Mouse (Mus musculus) MEL (cell line): ENCODE data around the gene Prdm9. TPM values are rescaled to one million over a fixed set of nuclear protein-coding genes. Genes with fewer than 3 reads are reported as not detected.

Experiments
- DNase-seq: peaks from one replicate; pipeline ENCODE4 v3.0.0; 2011; ENCODE audit warnings: low read depth, low spot score
- H3K27ac ChIP-seq: 2 replicates; pipeline ENCODE4 v1.5.1; 2012; ENCODE audit warnings: low read depth, mild to moderate bottlenecking, control low read depth, low read length, moderate library complexity; ENCODE audit not compliant: control insufficient read depth
- H3K27me3 ChIP-seq, 2 experiments: fragments of 150-350 bp in 1 of 2; sonication (generic) in 1 of 2; 2 replicates each; pipeline ENCODE4 v1.6.1; 2012; ENCODE audit warnings: low read length in 2 of 2, mild to moderate bottlenecking in 2 of 2, improper control_type of control experiment in 1 of 2, moderate library complexity in 1 of 2; ENCODE audit not compliant: insufficient read depth in 2 of 2, control insufficient read depth in 1 of 2
- H3K36me3 ChIP-seq, 2 experiments: 2 replicates each; pipeline ENCODE4 v1.6.1; 2012 to 2014; ENCODE audit warnings: low read length in 2 of 2, improper control_type of control experiment in 1 of 2, inconsistent platforms in 1 of 2, mild to moderate bottlenecking in 1 of 2; ENCODE audit not compliant: insufficient read depth in 2 of 2, control insufficient read depth in 1 of 2
- H3K4me1 ChIP-seq, 2 experiments: fragments of 150-350 bp in 1 of 2; sonication (generic) in 1 of 2; 2 replicates each; pipeline ENCODE4 v1.6.1; 2012; ENCODE audit warnings: low read length in 2 of 2, improper control_type of control experiment in 1 of 2, mild to moderate bottlenecking in 1 of 2; ENCODE audit not compliant: insufficient read depth in 2 of 2, control insufficient read depth in 1 of 2
- H3K4me3 ChIP-seq, 2 experiments: fragments of 150-350 bp in 1 of 2; sonication (generic) in 1 of 2; 2 replicates each; pipeline ENCODE4 v1.5.1; 2012; ENCODE audit warnings: low read depth in 2 of 2, low read length in 2 of 2, mild to moderate bottlenecking in 2 of 2, moderate library complexity in 2 of 2, control low read depth in 1 of 2, improper control_type of control experiment in 1 of 2; ENCODE audit not compliant: control insufficient read depth in 1 of 2, insufficient read depth in 1 of 2
- H3K79me2 ChIP-seq: 2 replicates; pipeline ENCODE4 v1.6.1; 2012; ENCODE audit warnings: mild to moderate bottlenecking, low read length, moderate library complexity; ENCODE audit not compliant: control insufficient read depth, poor library complexity, insufficient read depth
- H3K9ac ChIP-seq: 2 replicates; pipeline ENCODE4 v1.6.1; 2012; ENCODE audit warnings: low read depth, mild to moderate bottlenecking, control low read depth, low read length, moderate library complexity; ENCODE audit not compliant: control insufficient read depth, poor library complexity, severe bottlenecking
- H3K9me3 ChIP-seq: fragments of 150-350 bp; sonication (generic); replicated peaks from 2 replicates; pipeline ENCODE4 v1.6.1; 2012; ENCODE audit warnings: mild to moderate bottlenecking, low read length, improper control_type of control experiment, moderate library complexity; ENCODE audit not compliant: insufficient read depth
- CHD2 ChIP-seq: IDR thresholded peaks from 2 replicates; pipeline ENCODE4 v1.6.1; 2011; ENCODE audit warnings: low read length, improper control_type of control experiment
- E2F4 ChIP-seq: IDR thresholded peaks from 2 replicates; pipeline ENCODE4 v1.6.1; 2011; ENCODE audit warnings: low read depth, low read length, improper control_type of control experiment, borderline replicate concordance
- ELF1 ChIP-seq: IDR thresholded peaks from 2 replicates; pipeline ENCODE4 v1.6.1; 2014; ENCODE audit warnings: low read depth, mild to moderate bottlenecking, inconsistent platforms, low read length, improper control_type of control experiment, moderate library complexity
- EP300 ChIP-seq, 2 experiments: IDR thresholded peaks; 2 replicates each; pipeline ENCODE4 v1.6.1; 2011; ENCODE audit warnings: improper control_type of control experiment in 2 of 2, low read length in 2 of 2, low read depth in 1 of 2, mild to moderate bottlenecking in 1 of 2
- ETS1 ChIP-seq: IDR thresholded peaks from 2 replicates; pipeline ENCODE4 v1.6.1; 2012; ENCODE audit warnings: low read depth, mild to moderate bottlenecking, inconsistent platforms, low read length, improper control_type of control experiment, moderate library complexity
- GABPA ChIP-seq: IDR thresholded peaks from 2 replicates; pipeline ENCODE4 v1.6.1; 2012; ENCODE audit warnings: low read depth, mild to moderate bottlenecking, inconsistent platforms, low read length, improper control_type of control experiment, moderate library complexity
- GATA1 ChIP-seq: IDR thresholded peaks from 2 replicates; pipeline ENCODE4 v1.6.1; 2011; ENCODE audit warnings: low read depth, low read length, improper control_type of control experiment
- KAT2A ChIP-seq: conservative IDR thresholded peaks from 2 replicates; pipeline ENCODE4 v1.6.1; 2012; ENCODE audit warnings: low read depth, low read length, improper control_type of control experiment, inconsistent platforms
- MAFK ChIP-seq: IDR thresholded peaks from 2 replicates; pipeline ENCODE4 v1.6.1; 2011; ENCODE audit warnings: low read depth, mild to moderate bottlenecking, low read length, improper control_type of control experiment, borderline replicate concordance
- MAX ChIP-seq: IDR thresholded peaks from 2 replicates; pipeline ENCODE4 v1.6.1; 2011; ENCODE audit warnings: low read length, improper control_type of control experiment
- MEF2A ChIP-seq: IDR thresholded peaks from 2 replicates; pipeline ENCODE4 v1.6.1; 2014; ENCODE audit warnings: low read depth, mild to moderate bottlenecking, inconsistent platforms, low read length, improper control_type of control experiment; ENCODE audit not compliant: poor library complexity, insufficient replicate concordance, severe bottlenecking; ENCODE audit errors: extremely low read depth
- MXI1 ChIP-seq: IDR thresholded peaks from 2 replicates; pipeline ENCODE4 v1.6.1; 2011; ENCODE audit warnings: mild to moderate bottlenecking, low read depth, low read length, improper control_type of control experiment
- NELFE ChIP-seq: IDR thresholded peaks from 2 replicates; pipeline ENCODE4 v1.6.1; 2011; ENCODE audit warnings: low read depth, low read length, improper control_type of control experiment
- NRF1 ChIP-seq: IDR thresholded peaks from 2 replicates; pipeline ENCODE4 v1.6.1; 2014; ENCODE audit warnings: low read depth, mild to moderate bottlenecking, inconsistent platforms, low read length, improper control_type of control experiment, moderate library complexity; ENCODE audit not compliant: poor library complexity, insufficient read depth, severe bottlenecking
- POLR2AphosphoS2 ChIP-seq: IDR thresholded peaks from 2 replicates; pipeline ENCODE4 v1.6.1; 2011; ENCODE audit warnings: low read length, improper control_type of control experiment
- POLR2AphosphoS5 ChIP-seq: IDR thresholded peaks from 2 replicates; pipeline ENCODE4 v1.6.1; 2012; ENCODE audit warnings: low read depth, borderline replicate concordance, mild to moderate bottlenecking, inconsistent platforms, low read length, moderate library complexity, mixed read lengths
- RAD21 ChIP-seq: IDR thresholded peaks from 2 replicates; pipeline ENCODE4 v1.6.1; 2011; ENCODE audit warnings: mild to moderate bottlenecking, low read depth, low read length, improper control_type of control experiment
- RCOR1 ChIP-seq: IDR thresholded peaks from 2 replicates; pipeline ENCODE4 v1.6.1; 2012; ENCODE audit warnings: low read depth, mild to moderate bottlenecking, inconsistent platforms, low read length, improper control_type of control experiment
- SIN3A ChIP-seq: IDR thresholded peaks from 2 replicates; pipeline ENCODE4 v1.6.1; 2012; ENCODE audit warnings: low read length, improper control_type of control experiment, inconsistent platforms
- SMC3 ChIP-seq: IDR thresholded peaks from 2 replicates; pipeline ENCODE4 v1.6.1; 2011; ENCODE audit warnings: low read depth, low read length, improper control_type of control experiment
- TAL1 ChIP-seq: IDR thresholded peaks from 2 replicates; pipeline ENCODE4 v1.6.1; 2012; ENCODE audit warnings: mild to moderate bottlenecking, inconsistent platforms, low read length, moderate library complexity, mixed read lengths
- TCF12 ChIP-seq: IDR thresholded peaks from 2 replicates; pipeline ENCODE4 v1.6.1; 2014; ENCODE audit warnings: low read depth, mild to moderate bottlenecking, inconsistent platforms, low read length, improper control_type of control experiment, moderate library complexity
- ZC3H11A ChIP-seq: IDR thresholded peaks from 2 replicates; pipeline ENCODE4 v1.6.1; 2012; ENCODE audit warnings: low read depth, mild to moderate bottlenecking, inconsistent platforms, low read length, improper control_type of control experiment
- ZKSCAN1 ChIP-seq: IDR thresholded peaks from 2 replicates; pipeline ENCODE4 v1.6.1; 2012; ENCODE audit warnings: low read depth, mild to moderate bottlenecking, inconsistent platforms, low read length, improper control_type of control experiment, moderate library complexity
- polyA plus RNA-seq, 2 experiments: library from polyadenylated mRNA; stranded (reverse) in 1 of 2; unstranded in 1 of 2; fragments of >175 nt in 1 of 2; fragments of >200 nt in 1 of 2; gene quantifications; 2 replicates each; pipeline versions ENCODE4 v1.2.1 to v1.2.4; 2012; ENCODE audit warnings: low replicate concordance in 2 of 2, low read depth in 1 of 2; ENCODE audit not compliant: insufficient read length in 2 of 2, insufficient read depth in 1 of 2, missing spikeins in 1 of 2
- total RNA-seq: library from RNA; depleted of rRNA; stranded (reverse); fragments of 300-350 nt; gene quantifications from 2 replicates; pipeline ENCODE4 v1.2.3, GENCODE M21; 2012

The Prdm9 gene
- total and polyA plus RNA-seq, 3 experiments = 1.6 to 42.2 (median 3.5) TPM

GRCm38 (mm10) chr17:15591216-15591881 lies 27.2 kb upstream of the Prdm9 start:
- Histone ChIP-seq H3K27me3 (no peaks in the 10 kb centered on the region), H3K36me3 (no peaks in the 10 kb centered on the region), H3K9ac (no peak overlapping the region), H3K4me3 (no peak overlapping the region), H3K9me3 (no peaks in the 10 kb centered on the region), H3K4me1 (no peaks in the 10 kb centered on the region), H3K79me2 (no peaks in the 10 kb centered on the region), H3K27ac (no peak overlapping the region)
- TF ChIP-seq RAD21 (no peak), RCOR1 (no peak), MXI1 (no peak), ETS1 (no peak), TAL1 (no peak), GATA1 (no peak), POLR2AphosphoS5 (no peak), ZC3H11A (no peak), SIN3A (no peak), CHD2 (no peak), ZKSCAN1 (no peak), MAFK (no peak)
- no peak for DNase-seq

GRCm38 (mm10) chr17:15588116-15588515 lies 24.0 kb upstream of the Prdm9 start:
- no peak for TF ChIP-seq E2F4
- TF ChIP-seq POLR2AphosphoS2 = no peak
- no peak for TF ChIP-seq CHD2
- no peak for TF ChIP-seq GABPA
- no peak for TF ChIP-seq RAD21
- no peak for TF ChIP-seq GATA1
- TF ChIP-seq MAFK = no peak
- TF ChIP-seq TCF12 = no peak
- TF ChIP-seq TAL1 = no peak
- no peak for TF ChIP-seq ELF1
- no peak for TF ChIP-seq NRF1
- TF ChIP-seq ZC3H11A = no peak
- no peak for TF ChIP-seq SIN3A
- TF ChIP-seq MAX = no peak
- TF ChIP-seq NELFE = no peak
- no peak for TF ChIP-seq EP300 (IDR thresholded peaks at IDR 0.05; ENCODE audit: low read depth in 1 of 2, low read length in 2 of 2)
- no peak for TF ChIP-seq KAT2A
- TF ChIP-seq SMC3 = no peak
- no peak for TF ChIP-seq MEF2A
- H3K4me1 ChIP-seq = no peaks in the 10 kb centered on the region
- H3K36me3 ChIP-seq = no peaks in the 10 kb centered on the region
- H3K4me3 ChIP-seq = no peak overlapping the region
- H3K79me2 ChIP-seq = no peaks in the 10 kb centered on the region
- no peak overlapping the region for H3K9ac ChIP-seq
- DNase-seq = no peak
- H3K9me3 ChIP-seq = no peaks in the 10 kb centered on the region
- H3K27ac ChIP-seq = no peak overlapping the region
- H3K27me3 ChIP-seq = peaks cover 0 to 2% of the 10 kb centered on the region in 2 experiments; a peak in 1 of 4 replicates
